Mouse (Mus musculus): ENCODE results near the gene Kpna1. TPM values are rescaled to one million over a fixed set of nuclear protein-coding genes. Genes with fewer than 3 reads are reported as not detected.
"Not testable (repeated sequence)": the region's sequence is repeated elsewhere in the genome, so short reads cannot be mapped to it uniquely, and the experiment has no call there.

Kpna1 gene
- total RNA-seq, 2 experiments from 2014 or later = 119 to 122 TPM

- intact Hi-C loops (cut with DNase I) = no loop called here
- peak; percentile 67 to 79 for DNase-seq (ENCODE audit: low spot score in 2 of 2)
These were observed 5.1 kb downstream of the Kpna1 start for GRCm38 (mm10) chr16:35983517-35984101.

GRCm38 (mm10) chr16:35984471-35984870 is 5.9 kb downstream of the Kpna1 start:
- DNase-seq (ENCODE audit: low spot score in 2 of 2) = no peak
- intact Hi-C loops (cut with DNase I) = no loop called here

DNA sequence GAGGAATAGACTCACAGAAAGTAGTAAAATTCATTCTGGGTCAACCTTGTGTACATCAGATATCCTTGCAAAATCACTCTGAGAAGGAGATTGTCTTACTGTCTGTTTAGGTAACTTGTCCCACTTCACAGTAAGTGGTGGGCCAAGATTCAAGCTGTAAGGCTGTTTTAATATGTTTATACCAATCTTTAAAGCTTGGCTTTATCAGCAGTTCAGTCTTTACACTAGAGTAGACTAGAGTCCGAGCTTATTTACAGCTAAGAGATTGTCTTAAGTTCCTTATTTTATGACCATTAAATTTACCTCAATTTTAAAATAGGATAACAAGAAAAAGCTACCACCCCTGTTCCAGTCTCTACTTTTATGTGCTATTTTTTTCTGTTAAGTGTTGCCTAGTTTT is 9.4 kb downstream of the Kpna1 start:
- intact Hi-C loops (cut with DNase I) = no loop called here
- no peak for DNase-seq (ENCODE audit: low spot score in 2 of 2)

DNA sequence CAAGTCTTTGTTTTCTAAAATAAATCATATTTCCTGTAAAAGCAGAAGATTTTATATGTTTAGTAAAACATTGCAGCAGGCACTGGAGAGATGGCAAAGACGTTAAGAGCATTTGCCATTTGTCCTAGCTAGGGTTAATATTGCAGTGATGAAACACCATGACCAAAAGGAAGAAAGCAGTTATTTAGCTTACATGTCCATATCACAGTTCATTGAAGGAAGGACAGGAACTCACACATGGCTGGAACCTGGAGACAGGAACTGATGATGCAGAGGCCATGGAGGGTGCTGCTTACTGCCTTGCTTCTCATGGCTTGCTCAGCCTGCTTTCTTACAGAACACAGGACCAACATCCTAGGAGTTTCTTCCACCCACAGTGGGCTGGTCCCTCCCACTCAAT is 13.8 kb downstream of the Kpna1 start:
- DNase-seq (ENCODE audit: low spot score in 2 of 2) = no peak

DNA sequence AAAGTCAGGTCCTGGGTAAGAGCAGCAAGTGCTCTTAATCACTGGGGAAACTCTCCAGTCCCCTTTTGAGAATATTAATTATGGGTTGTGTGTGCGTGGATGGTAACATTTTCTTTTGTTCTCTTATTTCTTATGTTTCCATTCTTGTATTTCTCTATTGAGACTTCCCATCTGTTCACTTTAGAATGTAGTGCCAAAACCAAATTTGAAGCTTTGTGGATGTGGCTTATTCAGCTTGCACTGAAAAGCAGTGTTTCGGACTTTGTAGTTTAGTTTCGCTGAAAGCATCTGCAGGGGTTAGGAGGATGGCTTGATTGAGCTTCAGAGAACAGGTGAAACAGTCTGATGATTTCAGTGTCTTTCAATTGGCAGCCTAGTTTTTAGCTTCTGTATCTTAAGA is 14.8 kb downstream of the Kpna1 start:
- no peak for DNase-seq (ENCODE audit: low spot score in 2 of 2)
- intact Hi-C loops (cut with DNase I) = no loop called here

More for the DNA sequence above, 13.8 kb downstream of the Kpna1 start:
- intact Hi-C loops (cut with DNase I) = no loop called here

- intact Hi-C loops (cut with DNase I); DNase-seq (ENCODE audit: low spot score in 2 of 2): not testable (repeated sequence)
These were observed 20.3 kb downstream of the Kpna1 start for GRCm38 (mm10) chr16:35998852-35999251.

- intact Hi-C loops (cut with DNase I) = no loop called here
These were observed 29.8 kb downstream of the Kpna1 start for GRCm38 (mm10) chr16:36008396-36008795.

GRCm38 (mm10) chr16:36016335-36016734 is 37.8 kb downstream of the Kpna1 start:
- intact Hi-C loops (cut with DNase I) = no loop called here

More at GRCm38 (mm10) chr16:36008396-36008795, 29.8 kb downstream of the Kpna1 start:
- DNase-seq (ENCODE audit: low spot score in 2 of 2) = no peak

GRCm38 (mm10) chr16:36028120-36028519 is 49.6 kb downstream of the Kpna1 start:
- intact Hi-C loops (cut with DNase I) = loop anchor here (10.0 kb wide), 1 partner anchor 817 kb away; no protein-coding TSS in a partner anchor

More at GRCm38 (mm10) chr16:36016335-36016734, 37.8 kb downstream of the Kpna1 start:
- no peak for DNase-seq (ENCODE audit: low spot score in 2 of 2)

GRCm38 (mm10) chr16:36040640-36041624 is 62.4 kb downstream of the Kpna1 start, which contains the start of gene Wdr5b:
Wdr5b (plus strand) TSS chr16:36041190.
- intact Hi-C loops (cut with DNase I) = loop anchor here (2.0 kb wide), 1 partner anchor 30 kb away; the partner anchor contains the start of genes Ccdc58 and Fam162a
- peak; percentile 94 to 98 for DNase-seq (ENCODE audit: low spot score in 2 of 2)

More at GRCm38 (mm10) chr16:36028120-36028519, 49.6 kb downstream of the Kpna1 start:
- not testable (repeated sequence) for DNase-seq (ENCODE audit: low spot score in 2 of 2)

DNA sequence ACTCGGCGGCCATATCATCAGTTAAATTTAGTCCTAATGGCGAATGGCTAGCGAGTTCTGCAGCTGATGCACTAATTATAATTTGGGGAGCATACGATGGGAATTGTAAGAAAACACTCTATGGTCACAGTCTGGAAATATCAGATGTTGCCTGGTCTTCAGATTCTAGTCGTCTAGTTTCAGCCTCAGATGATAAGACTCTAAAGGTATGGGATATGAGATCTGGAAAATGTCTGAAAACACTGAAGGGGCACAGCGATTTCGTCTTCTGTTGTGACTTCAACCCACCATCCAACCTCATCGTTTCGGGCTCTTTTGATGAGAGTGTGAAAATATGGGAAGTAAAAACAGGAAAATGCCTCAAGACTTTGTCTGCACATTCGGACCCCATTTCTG is 63.1 kb downstream of the Kpna1 start:
- no peak for DNase-seq (ENCODE audit: low spot score in 2 of 2)
- intact Hi-C loops (cut with DNase I) = loop anchor here (2.0 kb wide), 1 partner anchor 29 kb away; the partner anchor contains the start of genes Ccdc58 and Fam162a

- intact Hi-C loops (cut with DNase I) = no loop called here
- DNase-seq (ENCODE audit: low spot score in 2 of 2) = no peak
These were observed 64.5 kb downstream of the Kpna1 start for GRCm38 (mm10) chr16:36043073-36043472.

GRCm38 (mm10) chr16:36043964-36044363 is 65.4 kb downstream of the Kpna1 start:
- no peak for DNase-seq (ENCODE audit: low spot score in 2 of 2)
- intact Hi-C loops (cut with DNase I) = no loop called here

DNA sequence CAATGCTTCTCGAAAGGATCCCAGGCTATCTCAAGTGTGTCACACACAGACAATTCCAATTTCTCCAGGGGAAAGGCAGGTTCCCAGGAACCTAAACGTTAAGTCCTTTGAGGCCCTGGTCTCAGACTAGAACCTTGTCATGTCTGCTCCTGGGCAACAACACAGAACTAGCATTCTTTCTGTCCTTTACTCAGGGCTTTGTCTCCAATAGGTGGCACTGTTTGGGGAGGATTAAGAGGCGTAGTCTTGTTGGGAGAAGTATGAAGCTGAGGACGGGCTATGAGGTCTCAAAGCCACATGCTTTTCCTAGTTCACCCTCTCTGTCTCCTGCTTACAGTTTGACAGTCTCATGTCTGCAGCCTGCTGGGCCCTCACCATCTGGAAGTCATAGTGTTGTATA is 69.0 kb downstream of the Kpna1 start:
- DNase-seq (ENCODE audit: low spot score in 2 of 2) = no peak
- intact Hi-C loops (cut with DNase I) = no loop called here

GRCm38 (mm10) chr16:36051491-36051890 is 72.9 kb downstream of the Kpna1 start:
- DNase-seq (ENCODE audit: low spot score in 2 of 2) = no peak
- intact Hi-C loops (cut with DNase I) = no loop called here

DNA sequence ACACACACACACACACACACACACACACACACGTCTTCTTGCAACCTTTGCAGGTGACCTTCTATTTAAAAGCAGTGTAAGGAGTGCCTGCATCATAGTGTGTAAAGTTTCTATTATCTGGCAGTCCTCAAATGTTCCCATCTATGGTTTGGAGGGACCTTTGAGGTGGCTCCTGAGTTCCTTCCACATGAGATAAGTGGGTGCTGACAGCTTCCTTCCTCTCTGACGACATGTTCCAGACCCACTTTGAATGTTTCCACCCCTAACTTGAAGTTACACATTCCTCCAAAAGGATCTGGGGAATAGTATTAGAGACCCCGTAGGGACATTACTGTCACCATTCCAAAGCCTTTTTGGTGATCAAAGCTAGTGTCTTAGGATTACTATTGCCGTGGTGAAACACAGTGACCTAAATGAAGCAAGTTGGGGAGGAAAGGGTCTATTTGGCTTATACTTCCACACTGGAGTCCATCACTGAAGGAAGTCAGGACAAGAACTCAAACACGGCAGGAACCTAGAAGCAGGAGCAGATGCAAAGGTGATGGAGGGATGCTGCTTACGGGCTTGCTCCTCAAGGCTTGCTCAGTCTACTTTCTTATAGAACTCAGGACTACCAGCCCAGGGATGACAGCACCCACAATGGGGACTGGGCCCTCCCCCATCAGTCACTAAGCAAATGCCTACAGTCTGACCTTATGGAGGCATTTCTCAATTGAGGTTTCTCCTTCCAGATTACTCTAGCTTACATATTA is 75.2 kb downstream of the Kpna1 start:
- no peak for DNase-seq (ENCODE audit: low spot score in 2 of 2)
- intact Hi-C loops (cut with DNase I) = no loop called here

DNA sequence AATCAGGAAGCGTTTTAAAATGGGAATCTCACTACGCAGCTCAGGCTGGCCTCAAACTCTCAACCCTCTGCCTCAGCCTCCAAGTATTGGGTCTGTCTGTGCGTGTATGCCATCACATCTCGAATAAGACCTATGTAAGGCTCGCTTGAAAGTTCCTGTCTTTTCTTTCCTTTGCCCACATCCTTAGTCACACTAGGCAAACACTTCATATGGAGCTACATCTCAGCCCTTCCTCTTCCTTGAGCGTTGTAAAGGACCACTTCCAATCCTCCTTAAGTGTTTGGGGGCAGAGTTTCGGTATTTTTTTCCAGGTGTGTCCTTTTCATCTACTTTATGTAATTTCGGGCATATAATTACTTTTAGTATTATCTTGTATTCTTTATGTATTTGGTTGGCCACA is 76.4 kb downstream of the Kpna1 start:
- no peak for DNase-seq (ENCODE audit: low spot score in 2 of 2)
- intact Hi-C loops (cut with DNase I) = no loop called here

DNA sequence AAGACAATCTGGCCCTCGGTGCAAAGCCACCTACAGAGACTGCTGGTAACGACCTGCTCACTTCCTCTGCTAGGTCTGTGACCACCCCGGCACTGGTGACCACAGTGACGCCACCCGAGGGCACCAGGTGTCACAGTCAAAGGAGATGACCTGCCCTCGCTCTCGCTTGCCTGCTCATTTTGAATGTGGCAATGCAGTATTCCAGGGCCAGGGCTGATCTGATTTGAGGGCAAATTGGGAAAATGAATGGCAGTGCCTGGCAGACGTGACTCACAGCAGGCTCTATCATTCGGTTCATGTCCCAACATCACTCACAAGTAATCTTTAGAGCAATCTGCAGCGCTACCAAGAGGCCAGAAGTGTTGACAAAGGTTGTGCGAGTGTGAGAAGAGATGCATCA is 77.9 kb downstream of the Kpna1 start:
- no peak for DNase-seq (ENCODE audit: low spot score in 2 of 2)
- intact Hi-C loops (cut with DNase I) = no loop called here

DNA sequence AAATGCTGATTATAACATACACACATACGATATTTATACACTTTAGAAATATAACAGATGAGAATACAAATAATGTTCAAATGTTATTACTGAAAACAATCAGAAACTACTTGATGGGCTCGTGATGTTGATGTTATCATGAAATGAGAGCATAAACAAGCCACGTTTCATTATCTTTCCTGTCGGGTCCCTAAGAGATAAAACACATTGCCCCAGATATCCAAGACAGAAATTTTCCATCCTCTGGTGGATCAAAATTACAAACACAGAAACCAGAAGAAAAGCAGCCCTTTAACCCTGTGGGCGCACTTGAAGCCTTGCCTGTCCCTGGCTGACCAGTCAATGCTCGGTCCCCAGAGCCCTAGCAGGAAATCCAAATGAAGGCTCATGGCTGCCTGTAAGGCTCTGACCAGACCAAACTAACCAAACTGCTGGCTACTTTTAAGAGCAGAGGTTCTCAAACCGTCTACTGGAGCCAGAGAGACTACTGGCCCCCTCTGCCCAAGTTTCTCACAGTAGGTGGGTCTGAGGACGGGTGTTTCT is 79.5 kb downstream of the Kpna1 start:
- intact Hi-C loops (cut with DNase I) = no loop called here
- DNase-seq (ENCODE audit: low spot score in 2 of 2) = no peak
